Mouse (Mus musculus) testis, adult 2 months (tissue): ENCODE measurements around the gene Ntmt1. TPM values are rescaled to one million over a fixed set of nuclear protein-coding genes. Genes with fewer than 3 reads are reported as not detected.
A peak's percentile ranks its signal among the peaks of the same experiment; 100 is the strongest.

Source experiments
- H3K27ac ChIP-seq: fragments of 200-500 bp; 2 replicates; pipeline ENCODE4 v1.5.1; 2012; ENCODE audit warnings: low read depth, low read length; ENCODE audit not compliant: control insufficient read depth, insufficient read depth
- H3K27me3 ChIP-seq: fragments of 200-500 bp; 2 replicates; pipeline ENCODE4 v1.6.1; 2012; ENCODE audit warnings: mild to moderate bottlenecking, low read length, moderate library complexity; ENCODE audit not compliant: control insufficient read depth, insufficient read depth
- H3K36me3 ChIP-seq: fragments of 200-500 bp; 2 replicates; pipeline ENCODE4 v1.6.1; 2012; ENCODE audit warnings: mild to moderate bottlenecking, low read length; ENCODE audit not compliant: control insufficient read depth, insufficient read depth
- H3K4me1 ChIP-seq: fragments of 200-500 bp; 2 replicates; pipeline ENCODE4 v1.6.1; 2012; ENCODE audit warnings: low read length; ENCODE audit not compliant: control insufficient read depth, insufficient read depth
- H3K4me3 ChIP-seq: fragments of 200-500 bp; 2 replicates; pipeline ENCODE4 v1.5.1; 2012; ENCODE audit warnings: low read depth, mild to moderate bottlenecking, low read length, moderate library complexity, mixed read lengths; ENCODE audit not compliant: control insufficient read depth
- CTCF ChIP-seq: fragments of 200-500 bp; IDR thresholded peaks from 2 replicates; pipeline ENCODE4 v1.5.1; 2012; ENCODE audit warnings: low read depth, mild to moderate bottlenecking, inconsistent platforms, low read length, moderate library complexity; ENCODE audit not compliant: control insufficient read depth, insufficient read depth, insufficient replicate concordance
- POLR2A ChIP-seq: fragments of 200-500 bp; IDR thresholded peaks from 2 replicates; pipeline ENCODE4 v1.6.1; 2012; ENCODE audit warnings: low read depth, mild to moderate bottlenecking, inconsistent platforms, low read length, moderate library complexity; ENCODE audit not compliant: control insufficient read depth
- polyA plus RNA-seq: library from polyadenylated mRNA; depleted of rRNA; stranded (reverse); fragments of >200 nt; gene quantifications from 2 replicates; pipeline ENCODE4 v1.2.3, GENCODE M21; 2012

Ntmt1 gene
- polyA plus RNA-seq, 1 experiment: 49.5 TPM

GRCm38 (mm10) chr2:30773313-30774005, 34.2 kb upstream of the Ntmt1 start:
- Histone ChIP-seq H3K4me3 (no peak overlapping the region), H3K4me1 (peaks cover 9% of the 10 kb centered on the region)

DNA sequence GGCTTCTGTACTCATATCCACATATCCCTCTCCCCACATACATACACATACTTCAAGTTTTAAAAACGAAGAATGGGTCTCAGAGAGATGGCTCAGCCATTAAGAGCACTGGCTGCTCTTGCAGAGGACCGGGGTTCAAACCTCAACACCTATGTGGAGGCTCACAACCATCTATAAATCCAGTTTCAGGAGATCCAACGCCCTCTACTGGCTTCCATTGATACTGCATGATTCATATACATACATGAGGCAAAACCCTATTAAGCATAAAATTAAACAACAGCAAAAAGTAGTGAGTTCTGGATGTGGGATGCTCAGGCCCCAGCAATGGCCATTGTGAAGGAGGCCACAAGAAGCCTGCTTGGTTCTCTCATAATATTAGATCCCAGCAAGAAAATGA, 31.7 kb upstream of the Ntmt1 start:
- no peaks in the 10 kb centered on the region for H3K36me3 ChIP-seq
- TF ChIP-seq CTCF (no peak), POLR2A (no peak)
- peaks cover 11% of the 10 kb centered on the region for H3K4me1 ChIP-seq
- no peaks in the 10 kb centered on the region for H3K27me3 ChIP-seq
- no peak overlapping the region for H3K27ac ChIP-seq
- no peak overlapping the region for H3K4me3 ChIP-seq

More at GRCm38 (mm10) chr2:30773313-30774005, 34.2 kb upstream of the Ntmt1 start:
- H3K27me3 ChIP-seq: no peaks in the 10 kb centered on the region
- no peak for TF ChIP-seq POLR2A
- no peak for TF ChIP-seq CTCF
- peak overlapping the region; percentile 37; the same call in 1 of the 2 replicates for H3K27ac ChIP-seq
- no peaks in the 10 kb centered on the region for H3K36me3 ChIP-seq

- Histone ChIP-seq H3K36me3 (no peaks in the 10 kb centered on the region), H3K27me3 (no peaks in the 10 kb centered on the region), H3K4me1 (peaks cover 4% of the 10 kb centered on the region), H3K27ac (no peak overlapping the region), H3K4me3 (no peak overlapping the region)
- no peak for TF ChIP-seq CTCF
- no peak for TF ChIP-seq POLR2A
Observed at GRCm38 (mm10) chr2:30777266-30777665, 30.4 kb upstream of the Ntmt1 start.

- Histone ChIP-seq H3K36me3 (no peaks in the 10 kb centered on the region), H3K27me3 (no peaks in the 10 kb centered on the region), H3K4me1 (peaks cover 9% of the 10 kb centered on the region), H3K27ac (no peak overlapping the region), H3K4me3 (no peak overlapping the region)
- TF ChIP-seq CTCF: no peak
- TF ChIP-seq POLR2A: no peak
Observed at GRCm38 (mm10) chr2:30778235-30778634, 29.4 kb upstream of the Ntmt1 start.

- Histone ChIP-seq H3K27me3 (no peaks in the 10 kb centered on the region), H3K36me3 (no peaks in the 10 kb centered on the region), H3K27ac (no peak overlapping the region), H3K4me1 (peaks cover 14% of the 10 kb centered on the region), H3K4me3 (no peak overlapping the region)
- TF ChIP-seq CTCF (no peak), POLR2A (no peak)
Observed at GRCm38 (mm10) chr2:30779241-30779640, 28.4 kb upstream of the Ntmt1 start.

- H3K36me3 ChIP-seq: no peaks in the 10 kb centered on the region
- peaks cover 22% of the 10 kb centered on the region for H3K4me1 ChIP-seq
- no peaks in the 10 kb centered on the region; the same call in 1 of the 2 replicates for H3K27me3 ChIP-seq
- no peak overlapping the region for H3K4me3 ChIP-seq
- TF ChIP-seq POLR2A: no peak
- TF ChIP-seq CTCF: no peak
- no peak overlapping the region for H3K27ac ChIP-seq
Observed at GRCm38 (mm10) chr2:30782312-30783290, 25.0 kb upstream of the Ntmt1 start.

DNA sequence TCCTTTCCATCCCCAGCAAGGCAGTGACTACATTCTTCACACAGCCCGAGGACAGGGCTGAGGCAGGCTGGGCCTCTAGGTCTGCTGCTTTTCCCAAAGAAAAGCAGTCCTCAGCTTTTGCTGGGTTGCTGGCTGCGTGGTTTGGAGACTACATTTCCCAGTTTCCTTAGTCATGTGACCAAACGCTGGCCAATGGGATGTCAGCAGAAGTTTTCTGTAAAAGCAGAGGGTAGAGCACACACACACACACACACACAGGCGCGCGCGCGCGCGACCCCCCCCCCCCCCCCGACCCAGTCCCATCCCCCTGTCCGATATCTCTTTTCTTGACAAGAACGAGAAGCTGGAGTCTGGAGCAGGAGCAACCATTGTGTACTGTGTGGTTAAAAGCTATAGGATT, 24.3 kb upstream of the Ntmt1 start:
- H3K27ac ChIP-seq: no peak overlapping the region
- no peak for TF ChIP-seq POLR2A
- no peak for TF ChIP-seq CTCF
- no peak overlapping the region for H3K4me3 ChIP-seq
- no peaks in the 10 kb centered on the region; the same call in 1 of the 2 replicates for H3K27me3 ChIP-seq
- H3K4me1 ChIP-seq: peaks cover 22% of the 10 kb centered on the region
- no peaks in the 10 kb centered on the region for H3K36me3 ChIP-seq
